Mouse (Mus musculus): ENCODE data around the gene Pappa.

The Pappa gene

DNA sequence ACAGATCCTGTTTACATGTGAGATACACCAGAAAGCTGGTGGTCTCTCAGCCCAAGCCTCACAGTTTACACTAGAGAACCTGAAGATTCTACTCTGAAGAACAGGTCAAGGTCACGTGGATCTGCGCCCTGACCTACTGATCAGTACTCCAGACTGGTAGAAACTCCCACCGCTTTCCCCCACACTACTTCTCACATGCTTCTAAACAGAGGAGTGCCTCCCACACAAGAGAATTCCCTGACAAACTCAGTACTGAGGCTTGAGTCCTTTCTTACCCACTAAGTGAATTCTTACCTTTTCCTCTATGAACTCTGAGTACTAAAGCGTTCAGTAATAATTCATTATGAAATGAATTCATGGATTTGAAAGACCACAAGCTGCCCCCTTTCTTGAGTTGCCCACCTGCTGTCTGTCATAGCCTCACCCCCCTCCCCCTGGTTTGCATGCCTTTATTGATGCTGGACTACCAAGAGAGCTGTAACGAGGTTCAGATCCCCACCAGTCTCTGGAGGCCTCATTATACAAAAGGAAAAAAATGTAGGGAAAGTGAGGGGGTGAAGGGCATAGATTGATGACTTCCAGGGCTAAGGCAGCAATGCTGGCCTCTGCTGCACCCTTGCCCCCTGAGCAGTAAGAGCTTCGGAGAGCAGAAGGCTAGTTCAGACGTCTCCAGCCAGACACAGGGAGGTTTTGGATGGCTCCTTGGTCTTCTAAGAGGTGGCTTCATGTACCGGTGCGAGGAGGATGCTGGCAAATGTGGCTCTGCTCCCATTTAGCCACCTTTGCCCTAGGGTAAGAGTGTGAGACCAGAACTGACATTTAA is 204.7 kb downstream of the Pappa start:
- DNase-seq (ENCODE audit: low spot score): no peak

DNA sequence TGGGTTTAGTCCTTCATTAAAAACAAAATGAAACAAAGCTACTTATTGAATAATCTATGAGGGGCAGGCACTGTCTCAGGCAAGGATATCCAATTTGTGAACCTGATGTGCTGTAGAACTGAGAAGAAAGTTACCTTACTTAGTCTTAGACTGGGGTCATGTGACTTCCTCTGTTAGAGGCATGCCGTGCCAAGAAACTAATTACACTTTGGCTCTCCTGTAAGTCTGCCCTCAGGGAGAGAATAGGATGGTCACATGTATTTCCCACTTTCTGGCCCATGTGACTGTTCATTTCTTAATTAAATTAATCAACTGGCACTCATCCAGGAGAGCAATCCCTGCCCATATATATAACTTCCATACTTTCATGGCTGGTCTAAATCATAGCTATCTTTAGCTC is 209.7 kb downstream of the Pappa start:
- no peak for DNase-seq (ENCODE audit: low spot score)

DNA sequence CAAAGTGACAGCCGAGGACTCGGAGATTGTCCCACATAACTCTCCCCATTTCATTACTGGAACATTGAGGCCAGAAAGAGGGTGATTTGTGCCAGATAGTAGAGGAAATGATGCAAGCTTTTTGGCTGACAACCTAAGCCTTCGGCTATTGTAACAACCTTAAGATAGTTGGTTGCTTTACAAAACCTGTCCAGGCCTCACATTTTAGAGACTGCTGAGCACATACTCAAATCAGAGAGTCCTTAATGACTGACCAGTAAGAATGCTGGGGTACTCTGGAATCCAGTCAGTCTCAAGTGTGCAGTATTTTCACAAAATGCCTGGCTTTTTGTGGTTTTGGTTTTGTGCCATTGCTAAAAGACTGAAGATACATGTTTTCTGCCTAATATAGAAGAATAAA is 217.8 kb downstream of the Pappa start:
- no peak for DNase-seq (ENCODE audit: low spot score)

DNA sequence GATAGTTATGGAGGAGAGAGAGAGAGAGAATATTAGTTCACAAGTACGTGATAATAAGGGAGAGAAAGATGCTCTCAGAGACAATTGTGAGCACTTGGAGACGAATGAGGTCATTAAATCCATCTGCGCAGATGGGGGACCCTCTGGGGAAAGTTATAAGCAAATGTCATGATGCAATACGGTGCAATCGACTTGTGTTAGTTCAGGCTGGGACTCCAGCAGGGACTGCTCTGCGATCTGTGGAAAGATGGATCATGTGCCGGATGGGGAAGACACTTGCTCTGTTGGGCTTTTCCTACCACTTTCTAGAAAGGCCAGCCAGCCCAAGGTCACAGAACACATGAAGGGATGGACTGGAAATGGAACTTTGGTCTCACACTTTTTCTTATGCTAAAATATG is 226.5 kb downstream of the Pappa start:
- no peak for DNase-seq (ENCODE audit: low spot score)

DNA sequence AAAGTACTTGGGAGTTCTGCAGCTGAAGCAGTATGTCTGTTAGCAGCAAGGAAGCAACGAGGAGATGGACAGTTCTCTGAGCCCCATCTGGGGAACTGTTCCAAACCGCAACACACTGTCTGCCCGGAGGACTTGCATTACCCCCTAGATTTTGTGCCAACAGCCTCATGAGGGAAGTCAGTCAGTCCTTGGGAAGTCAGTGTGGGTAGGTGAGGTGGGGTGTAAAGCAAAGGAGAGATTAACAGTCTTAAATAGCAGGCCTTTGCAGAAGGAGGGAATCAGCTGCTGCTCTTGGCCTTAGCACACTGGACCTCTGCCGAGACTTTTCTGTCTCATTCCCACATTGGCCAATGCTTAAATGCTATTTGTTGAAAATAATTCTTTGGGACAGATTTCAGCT is 230.6 kb downstream of the Pappa start:
- no peak for DNase-seq (ENCODE audit: low spot score)

DNA sequence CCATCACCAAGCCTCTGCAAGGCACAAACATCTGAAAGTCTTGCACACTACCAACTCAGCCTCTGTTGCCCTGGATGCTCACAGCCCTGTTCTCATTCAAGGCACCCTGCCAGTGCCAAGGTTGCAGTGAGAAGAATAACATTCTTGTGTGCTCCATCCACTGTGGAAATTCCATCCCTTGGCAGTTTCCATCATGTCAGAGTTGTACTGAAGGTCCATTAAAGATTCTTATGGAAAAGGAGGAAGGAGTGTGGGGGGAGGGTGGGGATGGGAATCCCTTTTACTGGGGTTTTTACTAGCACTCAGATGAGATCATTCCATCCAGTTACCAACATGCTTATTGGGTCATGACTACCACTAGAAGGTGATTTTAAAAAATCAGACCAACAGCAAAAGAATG is 243.2 kb downstream of the Pappa start:
- no peak for DNase-seq (ENCODE audit: low spot score)

DNA sequence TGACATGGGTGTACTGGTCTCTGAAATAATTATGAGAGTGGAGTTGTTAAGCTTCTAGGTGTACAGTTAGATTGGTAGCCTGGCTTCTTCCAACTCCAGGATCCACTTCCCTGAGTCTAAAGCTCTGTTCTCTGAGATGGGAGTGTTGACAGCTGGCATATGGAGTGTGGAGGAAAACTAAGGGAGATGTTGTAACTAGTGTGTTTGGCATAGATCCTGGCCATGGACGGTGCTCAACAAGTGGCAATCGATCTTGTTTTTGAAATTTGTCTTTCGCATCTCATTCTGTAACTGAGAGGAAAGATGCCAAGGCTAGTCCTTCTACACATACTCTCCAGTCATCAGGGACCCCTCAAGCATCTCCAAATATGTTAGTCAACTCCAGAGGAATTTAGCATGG is 248.8 kb downstream of the Pappa start:
- DNase-seq (ENCODE audit: low spot score): no peak

DNA sequence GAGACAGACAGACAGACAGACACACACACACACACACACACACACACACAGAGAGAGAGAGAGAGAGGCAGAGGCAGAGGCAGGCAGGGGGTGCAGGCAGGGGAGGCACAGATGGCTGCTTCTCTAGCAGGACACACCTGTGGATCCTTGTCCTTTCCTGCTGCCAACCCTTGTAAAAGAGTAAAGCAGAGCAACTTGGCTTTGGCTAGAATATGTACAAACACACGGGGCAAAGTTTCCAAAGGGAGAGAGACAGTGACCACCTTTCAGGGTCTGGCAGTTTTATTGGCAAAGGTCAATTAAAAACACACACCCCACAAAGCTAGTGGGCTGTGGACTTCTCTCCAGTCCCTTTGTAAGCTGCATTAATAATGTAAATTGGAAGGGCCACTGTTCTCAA is 249.9 kb downstream of the Pappa start:
- DNase-seq (ENCODE audit: low spot score): no peak

DNA sequence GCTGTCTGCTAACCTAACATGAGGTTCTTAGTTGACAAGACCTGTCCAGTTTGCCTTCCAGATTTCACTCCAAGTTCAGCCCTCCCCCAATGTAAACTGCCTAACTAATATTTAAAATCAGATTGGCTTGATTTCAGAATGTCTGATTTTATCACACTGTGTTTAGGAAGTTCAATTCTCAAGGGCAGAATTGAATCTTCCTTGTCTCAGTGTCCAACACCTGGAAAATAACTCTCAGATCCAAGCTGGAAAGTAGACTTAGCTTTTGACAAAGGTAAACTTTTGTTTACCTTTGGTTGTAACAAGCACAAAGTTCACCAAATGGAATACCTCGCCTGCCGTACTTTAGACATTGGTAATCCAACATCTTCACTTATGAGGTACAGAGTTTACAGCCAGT is 252.6 kb downstream of the Pappa start:
- DNase-seq (ENCODE audit: low spot score): no peak

DNA sequence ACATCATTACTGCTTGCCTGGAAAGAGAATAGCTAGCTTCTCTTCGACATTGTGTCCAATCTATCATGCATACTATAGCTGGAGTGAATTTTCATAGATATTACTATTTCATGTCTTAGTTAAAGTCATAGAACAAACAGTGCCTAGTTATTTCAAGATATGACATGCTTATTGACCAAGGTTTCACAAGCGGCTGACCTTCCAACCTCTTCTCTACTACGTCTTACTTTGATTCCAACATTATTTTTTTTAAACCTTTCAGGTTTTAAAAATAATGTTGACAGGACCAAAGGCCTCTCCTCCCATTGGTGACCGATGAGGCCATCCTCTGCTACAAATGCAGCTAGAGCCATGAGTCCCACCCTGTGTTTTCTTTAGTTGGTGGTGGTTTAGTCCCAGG is 255.5 kb downstream of the Pappa start:
- DNase-seq (ENCODE audit: low spot score): no peak

DNA sequence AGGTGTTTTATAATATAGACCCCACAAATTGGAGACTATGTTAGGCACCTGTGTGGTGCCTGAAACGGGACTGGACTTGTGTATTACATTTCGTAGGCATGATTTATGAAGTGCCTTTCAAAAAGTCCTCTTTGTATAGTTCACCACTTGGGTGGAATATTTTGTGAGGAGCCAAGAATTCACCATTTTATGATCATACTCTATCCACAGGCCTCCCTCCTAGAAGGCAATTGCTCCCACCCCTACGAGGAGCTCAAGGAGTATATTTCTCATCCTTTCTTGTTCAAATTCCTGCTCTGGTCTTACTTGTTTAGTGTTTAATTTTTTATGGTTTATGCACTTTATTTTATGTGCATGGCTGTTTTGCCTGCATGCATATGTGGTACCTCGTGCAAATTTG is 259.1 kb downstream of the Pappa start:
- no peak for DNase-seq (ENCODE audit: low spot score)

DNA sequence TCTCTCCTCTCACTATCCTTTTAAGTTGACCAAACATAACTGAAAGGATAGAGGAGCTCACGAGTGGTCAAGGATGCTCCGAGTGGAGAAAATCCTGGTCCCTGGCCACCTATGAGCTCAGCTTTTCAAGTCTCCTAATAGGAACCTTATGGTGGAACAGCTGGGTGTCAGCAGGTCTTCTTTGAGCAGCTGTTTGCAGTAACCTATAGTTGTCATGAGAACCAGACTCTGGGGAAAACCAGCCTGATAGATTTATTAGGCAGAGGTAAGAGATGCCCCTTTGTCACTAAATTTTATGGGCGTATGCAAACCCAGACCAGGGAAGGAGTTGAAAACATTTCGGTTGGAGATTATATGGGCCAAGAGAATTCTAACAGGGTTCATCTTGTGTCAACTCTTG is 267.0 kb downstream of the Pappa start:
- peak; percentile 66 for DNase-seq (ENCODE audit: low spot score)

DNA sequence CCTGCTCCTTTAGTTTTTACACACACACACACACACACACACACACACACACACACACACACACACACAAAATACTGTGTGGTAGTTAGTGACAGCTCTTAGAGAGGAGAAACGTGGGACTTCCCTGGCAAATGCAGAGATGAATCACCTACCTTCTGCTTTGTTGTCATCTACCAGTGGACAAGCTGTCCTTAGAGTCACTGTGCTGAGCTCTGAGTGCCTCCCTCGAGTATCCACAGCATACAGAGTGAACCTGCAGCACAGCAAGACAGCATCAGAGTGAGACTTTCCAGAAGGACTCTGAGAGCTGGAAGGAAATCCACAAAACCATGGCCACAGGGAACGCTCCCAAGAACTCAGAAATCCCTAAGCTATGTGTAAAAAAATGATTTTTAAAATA is 272.8 kb downstream of the Pappa start:
- DNase-seq (ENCODE audit: low spot score): no peak

DNA sequence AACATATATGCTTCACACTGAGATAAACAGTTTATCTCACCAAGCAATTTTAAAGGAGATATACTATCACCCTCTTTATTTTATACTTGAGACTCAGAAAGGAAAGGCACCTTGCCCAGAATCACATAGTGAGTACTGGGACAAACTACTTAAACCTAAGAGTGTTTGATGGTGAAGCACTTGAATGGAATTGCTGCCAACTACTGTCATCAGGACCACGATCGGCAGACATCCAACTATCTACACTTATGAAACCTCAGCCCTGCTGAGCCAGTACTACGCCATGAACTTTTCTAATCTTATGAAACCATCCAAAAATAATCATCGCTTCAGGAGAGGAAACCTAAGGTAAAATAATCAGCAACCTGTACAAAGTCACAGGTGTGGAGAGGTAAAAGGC is 275.5 kb downstream of the Pappa start:
- DNase-seq (ENCODE audit: low spot score): no peak

DNA sequence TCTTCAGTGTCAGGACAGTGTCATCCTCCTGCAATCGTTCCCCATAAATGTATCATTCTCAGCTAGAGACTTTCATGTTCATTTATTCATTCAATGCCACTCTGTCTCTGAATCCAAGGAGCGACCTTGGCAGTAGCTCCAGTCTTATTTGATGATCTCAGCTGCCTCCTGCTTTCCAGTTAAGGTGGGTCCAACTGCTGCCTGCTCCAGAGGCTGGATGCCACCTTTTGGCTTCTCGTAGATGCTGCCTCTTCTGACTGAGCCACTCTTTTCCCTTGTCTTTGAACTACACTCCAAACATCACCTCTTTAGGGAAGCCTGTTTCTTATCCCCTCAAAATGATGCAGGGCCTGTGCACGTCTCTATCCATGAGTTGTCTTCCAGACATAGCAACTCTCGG is 278.3 kb downstream of the Pappa start:
- DNase-seq (ENCODE audit: low spot score): no peak

DNA sequence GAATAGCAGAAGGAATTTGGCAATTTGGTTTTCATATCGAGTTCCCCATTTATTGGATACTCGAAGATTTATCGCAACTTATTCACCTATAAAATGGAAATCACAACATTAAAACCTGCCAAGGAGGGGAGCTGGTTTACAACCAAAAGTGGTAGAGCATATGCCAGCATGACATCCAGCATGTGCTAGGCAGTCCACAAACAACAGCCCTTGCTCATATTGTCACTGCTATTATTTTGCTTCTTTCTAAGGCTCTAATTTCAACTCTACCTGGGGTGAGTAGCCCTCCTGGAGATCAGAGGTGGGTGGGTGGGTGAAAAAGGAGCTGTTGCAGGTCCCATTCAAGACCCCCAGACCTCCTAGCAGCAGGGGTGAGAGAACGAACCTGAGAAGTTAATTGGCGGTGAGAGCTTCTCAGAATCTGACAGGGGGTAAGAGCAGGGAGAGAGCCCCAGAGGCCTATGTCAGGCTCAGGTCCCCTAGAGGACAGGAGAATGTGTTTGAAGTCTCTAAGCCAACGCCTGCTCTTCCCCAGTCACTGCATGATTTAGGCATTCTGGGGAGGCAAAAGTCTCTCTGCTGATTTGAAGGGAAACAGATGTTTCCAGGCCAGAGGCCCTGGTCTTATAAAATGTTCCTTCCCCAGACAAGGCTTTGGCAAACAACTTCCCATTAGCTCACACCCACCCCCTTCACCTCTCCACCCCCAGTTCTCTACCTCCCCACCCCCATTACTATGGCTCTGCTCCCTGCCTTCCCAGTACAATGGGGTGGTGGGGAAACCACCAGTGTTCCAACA is 279.1 kb downstream of the Pappa start:
- peak; percentile 65 for DNase-seq (ENCODE audit: low spot score)
